Mouse (Mus musculus): ENCODE data around the gene 1700016D06Rik. TPM values are rescaled to one million over a fixed set of nuclear protein-coding genes. Genes with fewer than 3 reads are reported as not detected.
A peak's percentile ranks its signal among the peaks of the same experiment; 100 is the strongest.

Gene 1700016D06Rik
- not detected in 2 replicates for polyA plus RNA-seq (2012; rRNA removed)

DNA sequence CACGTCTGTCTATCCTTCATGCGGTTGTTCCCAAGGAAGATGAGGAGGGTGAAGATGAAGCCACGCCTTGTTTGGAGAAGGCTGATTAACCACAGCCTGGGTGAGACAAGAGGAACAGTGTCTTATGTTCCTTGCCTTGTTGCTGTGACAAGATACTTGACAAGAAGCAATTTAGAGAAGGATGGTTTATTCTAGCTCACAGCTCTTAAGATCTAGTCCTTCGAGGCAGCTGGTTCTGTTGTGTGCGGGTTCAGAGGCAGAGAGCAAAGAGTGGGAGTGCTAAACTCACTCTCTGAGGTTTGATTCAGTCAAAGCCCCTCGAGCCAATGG, at the start of gene 1700016D06Rik:
Gene 1700016D06Rik, minus strand, starts transcription at position 31 of the 330 bp plus-strand sequence.
- no peak for DNase-seq (ENCODE audit: extremely low spot score in 1 of 2, low spot score in 1 of 2)

DNA sequence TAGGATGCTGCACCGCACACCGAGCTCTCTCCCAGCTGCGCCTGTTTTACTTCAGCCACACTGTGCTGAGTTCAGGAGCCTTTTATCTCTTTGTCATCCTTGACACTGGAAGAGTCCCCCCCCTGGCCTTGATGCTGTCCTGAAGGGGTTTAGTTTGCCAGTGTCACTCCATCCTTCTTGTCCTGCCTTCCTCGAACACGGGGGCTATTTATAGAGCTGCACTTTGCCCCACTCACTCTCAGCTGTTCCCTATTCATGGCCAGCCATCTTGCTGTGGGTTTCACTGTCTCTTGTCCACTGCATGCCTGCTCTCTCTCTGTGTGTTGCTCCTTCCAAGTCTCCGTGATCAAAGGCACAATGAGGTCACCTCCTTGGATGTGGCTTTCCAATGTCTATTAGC, 48.6 kb upstream of the 1700016D06Rik start:
- no peak for DNase-seq (ENCODE audit: extremely low spot score in 1 of 2, low spot score in 1 of 2)

DNA sequence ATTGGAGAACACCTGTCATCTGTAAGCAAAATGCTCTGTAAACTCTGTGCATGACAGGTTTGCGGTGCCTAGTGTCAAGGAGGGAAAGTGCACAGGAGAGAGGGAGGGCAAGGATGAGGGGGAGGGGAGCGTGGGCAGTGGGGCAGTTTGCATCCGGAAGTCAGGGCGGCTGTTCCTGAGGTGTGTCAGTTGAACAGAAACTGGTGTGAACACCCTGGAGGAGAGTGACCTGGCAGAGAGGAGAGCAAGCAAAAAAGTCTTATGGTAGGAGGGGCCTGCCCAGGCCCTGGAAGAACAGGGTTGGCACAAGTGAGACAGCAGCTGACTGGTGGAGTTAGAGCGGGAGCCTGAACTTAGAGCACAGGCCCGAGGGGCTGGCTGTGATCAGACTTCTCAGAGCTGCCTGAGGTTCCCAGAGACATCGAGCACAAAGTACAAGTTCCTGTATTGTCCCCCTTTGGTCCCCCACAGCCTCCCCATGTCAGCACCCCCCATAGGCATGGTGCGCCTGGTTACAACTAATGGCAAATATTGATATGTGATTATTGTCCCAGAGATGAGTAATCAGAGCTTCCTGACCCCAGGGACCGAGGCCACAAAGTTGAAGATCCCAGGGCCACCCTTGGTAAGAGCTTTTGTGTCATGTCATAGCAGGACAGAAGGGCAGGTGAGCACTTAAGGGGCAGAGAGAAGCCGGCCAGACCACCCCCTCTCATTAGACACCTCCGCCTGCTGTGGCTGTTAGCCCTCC, 46.2 kb upstream of the 1700016D06Rik start:
- no peak for DNase-seq (ENCODE audit: extremely low spot score in 1 of 2, low spot score in 1 of 2)

DNA sequence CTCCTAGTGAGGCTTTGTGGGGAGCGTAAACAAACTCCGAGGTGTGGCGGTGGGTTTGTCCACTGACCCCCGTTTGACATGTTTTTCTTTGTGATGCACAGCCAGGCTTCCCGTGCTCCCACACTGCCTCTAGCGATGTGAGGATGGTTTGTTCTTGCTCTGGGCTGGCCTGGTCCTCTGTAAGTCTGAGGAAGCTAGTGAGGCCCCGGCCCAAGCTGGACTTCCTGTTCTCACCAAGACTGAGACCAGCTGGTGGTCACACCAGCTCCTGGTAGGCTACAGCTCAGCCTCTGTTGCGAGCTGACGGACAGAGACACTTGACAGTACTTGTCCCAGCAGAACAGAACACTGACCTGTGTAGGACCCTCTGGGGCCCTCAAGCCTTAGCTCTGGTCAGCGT, 42.7 kb upstream of the 1700016D06Rik start:
- DNase-seq (ENCODE audit: extremely low spot score in 1 of 2, low spot score in 1 of 2), result no peak

DNA sequence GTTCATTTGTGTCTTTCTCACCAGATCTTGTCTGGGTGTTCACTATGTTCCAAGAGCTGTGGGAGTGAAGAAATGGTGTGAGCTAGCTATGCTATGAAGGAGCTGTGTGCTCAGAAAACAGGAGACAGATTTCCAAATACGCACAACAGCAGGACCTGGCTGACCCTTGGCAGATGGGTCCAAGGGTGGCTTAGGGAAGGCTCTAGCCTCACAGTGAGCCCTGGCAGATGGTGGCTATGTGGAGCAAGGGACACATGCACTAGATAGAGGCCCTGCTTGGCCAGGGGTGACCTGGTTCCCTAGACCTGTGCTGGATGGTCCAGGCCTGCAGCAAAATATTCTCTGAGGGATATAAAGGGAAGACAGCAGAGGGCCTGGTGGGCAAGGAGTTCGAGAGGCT, 40.0 kb upstream of the 1700016D06Rik start:
- no peak for DNase-seq (ENCODE audit: extremely low spot score in 1 of 2, low spot score in 1 of 2)

DNA sequence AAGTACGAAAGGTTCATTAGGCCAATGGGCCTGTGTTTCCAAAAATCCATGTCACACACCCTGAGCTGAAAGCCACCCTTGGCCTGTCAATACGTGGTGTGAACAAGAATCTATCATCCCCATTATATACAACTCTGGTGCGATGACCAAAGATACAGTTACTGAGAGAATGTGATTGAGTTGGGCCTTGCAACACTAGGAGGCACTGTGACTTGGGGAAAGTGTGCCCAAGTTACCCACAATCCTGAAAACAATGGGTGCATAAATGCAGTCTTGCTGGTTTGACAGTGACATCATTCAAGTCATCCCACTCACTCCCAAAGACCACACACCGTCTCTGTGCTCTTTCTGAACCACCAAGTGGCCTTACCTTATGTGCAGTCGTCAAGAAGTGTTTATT, 38.2 kb upstream of the 1700016D06Rik start:
- no peak for DNase-seq (ENCODE audit: extremely low spot score in 1 of 2, low spot score in 1 of 2)

DNA sequence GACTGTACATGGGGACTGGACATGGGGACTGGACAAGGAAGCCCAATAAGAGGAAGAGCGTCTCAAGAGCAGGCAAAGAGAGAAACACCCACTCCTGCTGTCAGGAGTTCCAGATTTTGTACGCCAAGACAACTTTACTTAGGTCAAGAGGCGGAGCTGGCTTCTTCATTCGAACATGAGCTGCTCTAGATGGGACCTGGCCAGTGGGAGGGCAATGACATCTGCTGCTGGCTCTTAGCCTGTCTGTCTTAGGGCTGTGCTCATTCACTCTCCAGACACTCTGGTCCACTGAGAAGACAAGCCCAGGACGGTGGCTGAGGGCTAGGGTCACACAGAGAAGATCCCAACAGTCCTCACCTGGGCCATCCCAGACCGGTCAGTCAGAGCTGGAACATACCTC, 36.2 kb upstream of the 1700016D06Rik start:
- no peak for DNase-seq (ENCODE audit: extremely low spot score in 1 of 2, low spot score in 1 of 2)

DNA sequence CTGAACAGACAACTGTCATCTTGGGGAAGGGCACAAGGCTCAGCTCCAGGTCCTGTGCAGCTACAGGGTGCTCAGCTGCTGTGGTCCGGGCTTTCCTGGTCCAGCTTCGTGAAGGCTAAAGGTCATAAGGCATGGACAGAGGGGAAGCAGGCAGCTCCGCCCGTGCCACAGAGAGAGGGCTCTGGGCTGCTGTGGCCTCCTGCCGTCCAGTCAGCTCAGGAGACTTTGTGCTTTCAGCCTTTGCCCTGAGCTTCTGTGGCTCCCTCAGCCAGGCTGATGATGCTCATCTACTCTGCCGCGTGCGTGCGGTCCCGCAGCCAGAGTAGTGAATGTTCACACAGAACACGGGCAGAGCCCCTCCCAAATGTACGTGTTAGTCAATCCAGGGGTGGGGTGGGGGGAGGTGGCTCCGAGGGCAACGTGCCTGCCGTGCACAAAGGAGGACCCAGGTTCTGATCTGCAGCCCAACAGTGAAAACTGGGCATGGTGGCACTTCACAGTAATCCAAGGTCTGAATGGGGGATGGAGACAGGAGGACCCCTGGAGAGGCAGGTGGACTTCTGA, 34.9 kb upstream of the 1700016D06Rik start:
- DNase-seq (ENCODE audit: extremely low spot score in 1 of 2, low spot score in 1 of 2), result no peak

DNA sequence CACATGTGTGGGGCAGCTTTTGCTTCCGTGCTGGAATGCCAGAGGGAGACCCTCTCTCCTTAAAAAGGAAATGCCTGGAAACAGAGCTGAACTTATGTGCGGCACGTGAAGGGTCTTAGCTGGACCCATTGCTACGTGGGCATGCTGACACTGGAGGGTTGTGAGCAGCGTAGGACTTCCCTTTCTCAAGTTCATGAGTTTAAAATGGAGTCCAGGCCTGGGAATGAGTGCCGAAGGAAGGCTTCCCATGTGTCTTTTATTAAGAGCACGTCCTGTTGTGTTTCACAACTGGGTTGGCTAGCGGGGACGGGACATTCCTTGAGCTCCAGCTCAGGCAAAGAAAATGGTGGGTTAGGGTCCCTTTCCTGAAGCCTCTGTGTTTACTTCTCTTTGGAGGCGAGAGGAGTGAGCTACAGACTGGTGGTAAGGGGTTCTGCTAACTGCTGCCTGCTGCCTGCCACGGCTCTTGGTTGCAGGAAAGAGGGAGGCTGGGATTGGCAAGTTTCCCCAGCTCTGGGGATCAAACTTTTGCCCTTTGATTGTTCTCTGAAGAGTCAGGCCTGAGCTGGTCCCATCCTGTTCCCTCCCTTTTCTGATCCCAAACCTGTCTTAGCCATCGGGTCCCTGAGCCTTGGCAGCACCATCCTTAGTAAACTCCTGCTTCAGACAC, 29.5 kb upstream of the 1700016D06Rik start:
- no peak for DNase-seq (ENCODE audit: extremely low spot score in 1 of 2, low spot score in 1 of 2)

DNA sequence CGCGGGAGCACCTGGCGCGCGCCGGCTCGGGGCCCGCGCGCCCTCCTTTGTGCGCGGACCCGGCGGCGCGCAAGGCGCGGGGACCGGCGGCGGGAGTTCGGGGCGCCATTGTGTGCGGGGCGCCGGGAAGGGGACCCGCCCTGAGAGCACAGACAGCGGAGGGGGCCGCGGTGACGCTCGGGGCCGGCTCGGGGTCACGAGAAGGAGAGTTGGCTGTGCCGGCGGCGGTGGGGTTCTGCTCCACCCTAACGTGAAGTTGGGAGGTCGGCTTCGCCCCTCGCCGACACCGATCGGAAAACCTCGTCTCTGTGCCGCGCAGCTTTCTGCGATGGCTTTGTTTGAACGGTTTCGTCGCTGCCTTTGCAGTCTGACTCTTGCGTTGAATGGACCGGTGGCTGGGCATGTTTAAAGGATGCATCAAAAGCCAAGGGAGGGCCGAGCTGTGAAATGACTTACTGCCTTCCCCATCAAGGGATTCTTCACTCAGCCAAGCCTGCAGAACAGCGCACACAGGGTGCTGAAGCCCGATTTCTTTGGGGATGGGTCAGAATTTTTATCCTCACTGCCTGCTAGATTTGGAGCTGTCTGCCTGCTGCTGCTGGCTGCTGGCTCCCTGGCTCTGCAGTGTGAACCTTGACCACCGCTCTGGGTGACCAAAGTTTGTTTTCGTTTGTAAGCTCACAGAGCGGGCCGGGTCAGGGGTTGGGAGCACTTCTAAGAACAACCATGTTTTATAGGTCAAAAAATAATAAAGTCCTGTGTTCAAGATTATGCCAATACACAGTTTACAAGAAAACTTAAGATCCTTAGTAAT, 27.8 kb upstream of the 1700016D06Rik start:
- DNase-seq (ENCODE audit: extremely low spot score in 1 of 2, low spot score in 1 of 2), result peak in 1 of 2 experiments; percentile 46

DNA sequence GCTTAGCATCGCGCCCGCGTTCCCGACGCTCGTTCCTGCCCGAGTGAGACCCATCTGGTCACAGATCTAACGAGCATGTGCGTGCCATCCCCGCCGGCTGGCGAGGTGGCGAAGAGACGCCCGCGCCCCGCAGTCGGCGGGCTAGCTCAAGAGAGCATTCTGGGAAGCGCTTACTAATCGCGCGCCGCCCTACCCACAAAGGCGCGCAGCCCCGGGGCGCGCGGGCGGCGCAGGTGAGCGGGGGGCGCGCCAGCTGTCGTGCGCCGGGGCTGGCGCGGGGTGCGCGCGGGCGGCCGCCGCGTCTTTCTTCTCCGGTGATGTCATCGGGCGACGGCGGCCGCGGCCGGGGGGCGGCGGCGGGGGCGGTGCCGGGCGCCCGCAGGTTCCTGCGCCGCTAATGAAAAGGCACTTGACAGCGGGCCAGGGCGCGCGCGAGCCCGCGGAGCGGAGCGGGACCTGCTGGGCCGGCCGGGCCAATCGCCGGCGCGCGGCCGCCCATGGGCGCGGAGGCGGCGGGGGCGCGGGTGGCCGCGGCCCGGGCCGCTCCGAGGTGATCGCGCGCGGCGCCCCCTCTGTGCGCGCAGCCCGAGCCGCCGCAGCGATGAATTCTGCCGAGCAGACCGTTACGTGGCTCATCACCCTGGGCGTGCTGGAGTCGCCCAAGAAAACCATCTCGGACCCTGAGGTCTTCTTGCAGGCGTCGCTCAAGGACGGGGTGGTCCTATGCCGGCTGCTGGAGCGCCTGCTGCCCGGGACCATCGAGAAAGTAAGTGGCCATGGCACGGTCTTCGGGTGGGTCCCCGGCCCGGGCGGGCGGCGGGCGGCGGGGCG, 27.0 kb upstream of the 1700016D06Rik start, which contains the start of gene Arhgef7:
Gene Arhgef7, plus strand, starts transcription at position 71 of the 831 bp plus-strand sequence.
- peak; percentile 55 to 80 for DNase-seq (ENCODE audit: extremely low spot score in 1 of 2, low spot score in 1 of 2)

DNA sequence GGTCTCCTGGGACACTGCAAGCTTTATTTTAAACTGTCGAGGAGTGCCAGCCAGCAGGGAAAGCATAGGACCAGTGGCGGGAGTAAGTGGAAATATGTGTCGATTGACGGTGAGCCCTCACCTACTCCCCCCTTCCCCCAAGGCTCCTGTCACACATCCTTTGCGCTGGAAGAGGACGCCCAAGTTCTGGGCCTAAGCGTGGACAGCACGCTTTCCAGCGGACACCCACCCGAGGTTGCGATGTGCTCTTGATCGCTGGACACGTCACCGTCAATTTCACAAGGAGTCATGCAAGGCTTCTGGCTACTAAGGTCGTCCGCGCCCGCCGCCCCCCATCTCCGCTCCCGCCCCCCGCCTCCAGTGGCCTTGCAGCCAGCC, 26.4 kb upstream of the 1700016D06Rik start:
- DNase-seq (ENCODE audit: extremely low spot score in 1 of 2, low spot score in 1 of 2), result no peak

DNA sequence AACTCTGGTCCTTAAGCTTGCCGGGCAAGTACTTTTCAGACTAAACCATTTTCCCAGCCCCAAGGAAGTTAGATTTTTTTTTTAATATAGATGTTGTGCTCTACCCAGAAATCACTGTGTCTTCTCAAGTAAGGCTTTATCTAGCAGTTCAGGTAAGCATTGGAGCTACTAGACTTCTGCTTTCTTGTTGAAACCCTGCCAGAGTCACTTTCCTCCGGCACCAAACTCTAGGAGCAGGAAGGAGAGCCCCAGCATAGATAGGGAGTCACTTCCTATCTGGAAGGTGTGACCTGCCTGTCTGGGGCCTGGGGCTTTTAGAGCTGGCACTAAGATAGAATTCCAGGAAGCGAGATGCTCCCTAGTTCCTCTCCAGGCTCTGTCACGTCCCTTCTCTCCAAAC, 16.3 kb upstream of the 1700016D06Rik start:
- DNase-seq (ENCODE audit: extremely low spot score in 1 of 2, low spot score in 1 of 2), result no peak

DNA sequence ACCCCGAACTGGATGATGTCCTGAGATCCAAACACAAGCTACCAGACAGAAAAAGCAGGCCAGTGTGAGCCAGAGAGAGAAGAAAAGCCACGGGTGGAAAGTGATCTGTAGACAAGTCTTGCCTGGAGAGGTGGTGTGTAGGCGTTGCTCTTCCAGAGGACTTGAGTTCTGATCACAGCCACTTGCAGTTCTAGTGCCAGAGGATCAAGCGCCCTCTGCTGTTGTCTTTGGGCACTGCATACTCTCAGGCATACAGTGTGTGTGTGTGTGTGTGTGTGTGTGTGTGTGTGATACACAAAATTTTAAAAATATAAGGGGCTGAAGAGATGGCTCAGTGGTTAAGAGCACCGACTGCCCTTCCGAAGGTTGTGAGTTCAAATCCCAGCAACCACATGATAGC, 11.4 kb upstream of the 1700016D06Rik start:
- DNase-seq (ENCODE audit: extremely low spot score in 1 of 2, low spot score in 1 of 2), result no peak

DNA sequence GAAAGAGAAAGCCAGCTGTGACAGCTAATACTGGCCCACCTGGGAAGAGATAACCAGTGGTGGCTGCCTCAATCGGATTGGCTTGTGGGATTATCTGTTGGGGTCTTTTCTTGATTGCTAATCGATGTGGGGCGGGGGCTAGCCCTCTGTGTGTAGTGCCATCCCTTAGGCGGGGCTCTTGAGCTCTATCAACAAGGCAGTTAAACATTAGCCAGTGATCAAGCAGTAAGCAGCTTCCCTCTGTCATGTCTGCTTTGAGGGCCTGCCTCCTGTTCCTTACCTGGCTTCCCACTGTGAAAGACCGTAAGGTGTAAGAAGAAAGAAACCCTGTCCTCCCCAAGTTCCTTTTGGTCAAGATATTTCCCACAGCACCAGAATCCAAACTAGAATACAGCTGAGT, 9.6 kb upstream of the 1700016D06Rik start:
- no peak for DNase-seq (ENCODE audit: extremely low spot score in 1 of 2, low spot score in 1 of 2)

DNA sequence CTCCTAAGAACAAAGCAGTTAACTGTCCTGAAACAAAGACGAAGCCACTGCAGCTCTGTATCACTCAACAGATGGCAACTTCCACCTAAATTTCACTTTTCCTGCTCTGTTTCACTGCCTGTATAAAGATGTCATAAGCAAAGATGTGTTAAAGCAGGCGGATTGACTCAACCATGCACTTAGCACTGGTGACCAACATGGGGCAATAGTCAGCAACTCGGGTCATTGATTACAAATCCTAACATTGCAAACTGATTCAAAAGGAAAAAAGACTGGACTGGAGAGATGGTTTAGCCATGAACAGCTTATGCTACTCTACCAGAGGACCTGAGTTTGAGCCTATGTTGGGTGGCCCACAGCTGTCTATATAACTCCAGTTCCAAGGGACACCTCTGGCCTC, 8.7 kb upstream of the 1700016D06Rik start:
- no peak for DNase-seq (ENCODE audit: extremely low spot score in 1 of 2, low spot score in 1 of 2)

DNA sequence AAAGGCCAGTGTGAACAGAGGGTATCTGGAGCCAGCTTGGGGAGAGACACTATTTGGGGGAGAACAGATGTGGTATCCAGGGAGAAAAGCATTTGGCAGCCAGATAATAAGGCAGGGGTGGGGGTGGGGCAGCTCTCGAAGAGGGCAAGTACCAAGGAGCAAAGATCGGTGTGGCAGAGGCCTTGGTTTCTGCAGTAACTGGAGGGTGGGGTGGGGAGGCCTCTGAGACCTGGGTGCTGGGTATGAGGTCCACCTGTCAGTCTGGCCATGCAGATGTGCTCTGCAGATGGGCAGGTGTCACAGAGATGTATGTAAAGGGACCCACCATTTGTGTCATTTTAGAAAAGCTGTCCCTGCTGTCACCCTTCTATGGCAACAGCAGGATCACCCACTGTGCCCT, 8.0 kb upstream of the 1700016D06Rik start:
- no peak for DNase-seq (ENCODE audit: extremely low spot score in 1 of 2, low spot score in 1 of 2)

DNA sequence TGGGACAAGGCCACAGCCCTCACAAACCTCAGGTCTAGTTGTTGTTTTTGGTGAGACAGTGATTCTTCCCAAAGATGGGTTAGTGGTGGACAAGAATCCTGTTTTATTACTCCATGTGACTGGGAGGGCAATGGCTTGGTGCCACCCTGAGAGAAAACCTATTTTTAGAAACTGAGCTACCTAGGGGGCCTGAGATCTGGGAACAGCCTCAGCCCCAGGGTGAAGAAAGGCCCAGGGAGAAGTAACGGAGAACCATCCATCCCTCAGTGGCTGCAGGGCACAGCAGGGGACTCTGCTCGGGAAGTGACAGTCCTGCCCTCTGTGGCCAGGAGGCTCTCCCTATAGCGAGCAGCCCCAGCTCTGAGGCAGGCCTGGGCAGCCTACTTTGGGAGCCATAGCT, 6.8 kb upstream of the 1700016D06Rik start:
- DNase-seq (ENCODE audit: extremely low spot score in 1 of 2, low spot score in 1 of 2), result no peak

DNA sequence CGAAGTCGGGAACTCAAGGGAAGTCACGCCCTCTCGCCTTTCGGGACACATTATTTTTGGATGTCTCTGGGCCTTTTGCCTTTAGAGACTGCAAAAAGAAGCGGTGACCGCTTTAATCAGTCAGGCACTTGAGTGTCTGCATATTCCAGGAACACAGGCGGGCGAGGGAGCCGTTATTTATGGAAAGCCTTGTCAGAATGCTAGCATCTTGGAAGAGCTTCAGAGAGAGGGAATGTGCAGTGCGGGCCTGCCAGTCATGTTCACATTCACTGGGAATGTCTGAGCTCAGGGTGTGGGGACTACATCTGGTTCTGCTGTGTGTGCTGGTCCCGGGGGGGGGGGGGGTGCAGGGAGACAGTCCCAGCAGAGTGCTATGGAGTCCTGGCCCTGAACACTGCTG, 5.0 kb upstream of the 1700016D06Rik start:
- DNase-seq (ENCODE audit: extremely low spot score in 1 of 2, low spot score in 1 of 2), result peak; percentile 45 to 67

DNA sequence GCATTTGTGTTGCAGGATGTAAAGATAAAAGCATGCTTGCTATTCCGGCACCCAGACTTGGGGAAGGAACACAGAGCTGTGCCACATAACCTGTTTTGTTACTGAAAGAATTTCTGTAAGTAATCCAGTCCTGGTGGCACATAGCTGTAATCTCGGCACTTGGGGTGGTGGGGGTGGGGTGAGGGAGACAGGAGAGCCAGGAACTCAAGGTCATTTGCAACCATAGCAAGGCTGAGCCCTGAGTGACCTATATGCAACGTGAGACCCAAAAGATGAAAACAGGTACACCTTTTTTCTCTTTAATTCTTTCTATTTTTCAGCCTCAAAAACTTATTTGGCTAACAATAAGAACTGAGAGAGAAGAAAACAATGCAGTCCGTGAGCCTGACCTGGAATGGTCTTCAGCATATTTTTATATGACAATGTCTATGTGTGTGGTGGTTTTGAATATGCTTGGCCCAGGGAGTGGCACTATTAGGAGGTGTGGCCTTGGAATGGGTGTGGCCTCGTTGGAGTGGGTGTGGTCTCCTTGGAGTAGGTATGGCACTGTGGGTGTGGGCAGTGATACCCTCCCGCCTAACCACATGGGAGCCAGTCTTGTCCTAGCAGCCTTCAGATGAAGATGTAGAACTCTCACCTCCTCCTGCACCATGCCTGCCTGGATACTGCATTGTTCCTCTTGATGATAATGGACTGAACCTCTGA, 4.0 kb upstream of the 1700016D06Rik start:
- no peak for DNase-seq (ENCODE audit: extremely low spot score in 1 of 2, low spot score in 1 of 2)
